Comparison of ENCODE assay signal across 20 mouse cellular contexts in the genomic region with DNA sequence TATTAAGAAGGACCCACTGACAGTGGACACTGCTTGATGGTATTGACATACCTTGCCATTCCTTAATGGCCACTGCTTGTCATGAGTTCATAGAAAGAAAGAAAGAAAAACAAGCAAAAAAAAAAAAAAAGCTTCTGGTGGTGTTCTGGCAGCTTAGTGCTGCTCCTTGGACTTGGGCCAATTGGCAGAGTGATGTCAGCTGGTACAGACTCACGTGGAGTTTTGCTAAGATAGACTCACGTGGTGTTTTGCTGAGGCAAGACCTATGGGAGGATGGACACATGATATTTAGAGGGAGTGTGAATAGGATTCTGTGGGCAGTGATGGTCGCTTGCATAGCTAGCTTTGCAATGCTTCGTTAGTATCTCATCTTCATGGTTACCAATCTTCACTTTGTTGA. TPM values are rescaled to one million over a fixed set of nuclear protein-coding genes. Genes with fewer than 3 reads are reported as not detected.
DNase-seq lines count a peak whose midpoint lies in the region; ATAC-seq and TF ChIP-seq lines count a peak whose summit lies in the region.
"Had no signal": no experiment of that assay in that cellular context is flagged by ENCODE, and none has a peak within 500 bp of the region (broad histone marks: within the 10 kb centered on the region; RNA-seq: fewer than 3 reads in every experiment).

No protein-coding gene starts in this region.

- no peaks in the 10 kb centered on the region for H3K27me3 ChIP-seq in forebrain, embryonic 14.5 days (replicated peaks; ENCODE audit: control insufficient read depth, insufficient read depth, low read length)
- H3K27me3 ChIP-seq in forebrain, embryonic 15.5 days = no peaks in the 10 kb centered on the region
- H3K27me3 ChIP-seq in MEL (ENCODE audit: control insufficient read depth in 1 of 2, insufficient read depth in 2 of 2, low read length in 2 of 2) = no peaks in the 10 kb centered on the region
- no peaks in the 10 kb centered on the region for H3K27me3 ChIP-seq in splenic B cell, adult 2 months (ENCODE audit: control insufficient read depth, insufficient read depth, low read length, poor library complexity, severe bottlenecking)
- peaks cover 68% of the 10 kb centered on the region for H3K27me3 ChIP-seq in limb, embryonic 10.5 days (ENCODE audit: low read depth, poor library complexity, severe bottlenecking)
- H3K27me3 ChIP-seq: neural tube, embryonic 15.5 days had no signal

- DNase-seq in forebrain, embryonic 14.5 days (ENCODE audit: low spot score) = peak; percentile 6
- DNase-seq in left cerebral cortex, postnatal 4 days = peak; percentile 13
- no peak for DNase-seq in left cerebral cortex, adult 18-20 months (ENCODE audit: low spot score in 2 of 2)
- peak; percentile 47 for DNase-seq in MEL (ENCODE audit: low read depth, low spot score)
- peak; percentile 1 for DNase-seq in splenic B cell, adult 2 months (ENCODE audit: low read depth, low spot score)
- DNase-seq in limb, embryonic 10.5 days (ENCODE audit: low spot score) = no peak
- DNase-seq: cerebellum, adult 8-10 months; forebrain, postnatal 0 days; heart, postnatal 36 days; liver; right cerebral cortex, postnatal 14 days had no signal

- TF ChIP-seq POLR2A in MEL (IDR thresholded peaks at IDR 0.05; ENCODE audit: control insufficient read depth in 1 of 2, insufficient read depth in 1 of 2, low read depth in 1 of 2, low read length in 2 of 2, poor library complexity in 1 of 2) = no peak

- no peak overlapping the region for H3K9ac ChIP-seq in forebrain, embryonic 14.5 days (ENCODE audit: low read length)
- no peak overlapping the region for H3K9ac ChIP-seq in forebrain, embryonic 15.5 days (replicated peaks)
- H3K9ac ChIP-seq in MEL (ENCODE audit: control insufficient read depth, low read depth, low read length, poor library complexity, severe bottlenecking) = no peak overlapping the region
- H3K9ac ChIP-seq: forebrain, postnatal 0 days; heart, embryonic 15.5 days; hindbrain, embryonic 14.5 days; neural tube, embryonic 15.5 days had no signal

- intact Hi-C loops in left cerebral cortex, postnatal 4 days (cut with DNase I) = no loop called here

- H3K36me3 ChIP-seq in forebrain, embryonic 14.5 days (ENCODE audit: control insufficient read depth, insufficient read depth, low read length) = no peaks in the 10 kb centered on the region
- no peaks in the 10 kb centered on the region for H3K36me3 ChIP-seq in forebrain, embryonic 15.5 days
- no peaks in the 10 kb centered on the region for H3K36me3 ChIP-seq in MEL (ENCODE audit: control insufficient read depth in 1 of 2, insufficient read depth in 2 of 2, low read length in 2 of 2)
- H3K36me3 ChIP-seq in splenic B cell, adult 2 months (ENCODE audit: control insufficient read depth, insufficient read depth, low read length, poor library complexity, severe bottlenecking) = no peaks in the 10 kb centered on the region
- H3K36me3 ChIP-seq in limb, embryonic 10.5 days = no peaks in the 10 kb centered on the region
- H3K36me3 ChIP-seq: heart, embryonic 15.5 days; neural tube, embryonic 15.5 days had no signal

- no peak overlapping the region for H3K27ac ChIP-seq in forebrain, embryonic 14.5 days (ENCODE audit: low read depth, low read length)
- no peak overlapping the region for H3K27ac ChIP-seq in forebrain, embryonic 15.5 days (replicated peaks)
- no peak overlapping the region for H3K27ac ChIP-seq in MEL (ENCODE audit: control insufficient read depth, low read depth, low read length)
- H3K27ac ChIP-seq in limb, embryonic 10.5 days = no peak overlapping the region
- H3K27ac ChIP-seq: heart, embryonic 15.5 days; hindbrain, embryonic 14.5 days; macrophage; neural tube, embryonic 15.5 days had no signal

- H3K4me1 ChIP-seq in forebrain, embryonic 14.5 days (ENCODE audit: control insufficient read depth, insufficient read depth, low read length) = no peaks in the 10 kb centered on the region
- no peaks in the 10 kb centered on the region for H3K4me1 ChIP-seq in forebrain, embryonic 15.5 days
- no peaks in the 10 kb centered on the region for H3K4me1 ChIP-seq in MEL (ENCODE audit: control insufficient read depth in 1 of 2, insufficient read depth in 2 of 2, low read length in 2 of 2)
- H3K4me1 ChIP-seq in limb, embryonic 10.5 days = no peaks in the 10 kb centered on the region
- H3K4me1 ChIP-seq: heart, embryonic 15.5 days; neural tube, embryonic 15.5 days had no signal

- no peak for TF ChIP-seq RAD21 in MEL (IDR thresholded peaks at IDR 0.05; ENCODE audit: low read depth, low read length)

- no peak overlapping the region for H3K4me2 ChIP-seq in forebrain, embryonic 14.5 days (ENCODE audit: low read length)
- H3K4me2 ChIP-seq in forebrain, embryonic 15.5 days (replicated peaks) = no peak overlapping the region
- H3K4me2 ChIP-seq: heart, embryonic 15.5 days; hindbrain, embryonic 14.5 days; midbrain, embryonic 11.5 days; neural tube, embryonic 15.5 days had no signal

- H3K9me3 ChIP-seq in forebrain, embryonic 14.5 days (replicated peaks; ENCODE audit: control insufficient read depth, low read length) = no peaks in the 10 kb centered on the region
- no peaks in the 10 kb centered on the region for H3K9me3 ChIP-seq in forebrain, embryonic 15.5 days
- no peaks in the 10 kb centered on the region for H3K9me3 ChIP-seq in MEL (replicated peaks; ENCODE audit: insufficient read depth, low read length)
- no peaks in the 10 kb centered on the region for H3K9me3 ChIP-seq in limb, embryonic 10.5 days (replicated peaks)
- H3K9me3 ChIP-seq: heart, embryonic 15.5 days; neural tube, embryonic 15.5 days had no signal

- TF ChIP-seq CTCF in MEL (IDR thresholded peaks at IDR 0.05 in 2 of 3, conservative IDR thresholded peaks at IDR 0.05 in 1 of 3; ENCODE audit: control insufficient read depth in 1 of 3, insufficient read depth in 1 of 3, low read depth in 2 of 3, low read length in 3 of 3, poor library complexity in 1 of 3, severe bottlenecking in 1 of 3) = no peak

- WGBS in forebrain, embryonic 14.5 days = 52% methylated on average over 4 of the region's 4 CpGs
- WGBS in forebrain, embryonic 15.5 days = 60% methylated on average over 4 of the region's 4 CpGs
- 74% methylated on average over 4 of the region's 4 CpGs for WGBS in limb, embryonic 10.5 days

- H3K79me2 ChIP-seq in MEL (ENCODE audit: control insufficient read depth, insufficient read depth, low read length, poor library complexity) = no peaks in the 10 kb centered on the region

- no peak overlapping the region for H3K4me3 ChIP-seq in forebrain, embryonic 14.5 days (ENCODE audit: low read depth, low read length)
- no peak overlapping the region for H3K4me3 ChIP-seq in forebrain, embryonic 15.5 days
- H3K4me3 ChIP-seq in MEL (ENCODE audit: control insufficient read depth in 1 of 2, insufficient read depth in 1 of 2, low read depth in 2 of 2, low read length in 2 of 2) = no peak overlapping the region
- no peak overlapping the region for H3K4me3 ChIP-seq in limb, embryonic 10.5 days
- H3K4me3 ChIP-seq: heart, embryonic 15.5 days; neural tube, embryonic 15.5 days had no signal

- no peak for ATAC-seq in forebrain, embryonic 14.5 days
- ATAC-seq in forebrain, embryonic 15.5 days (replicated peaks) = no peak
- ATAC-seq: forebrain, postnatal 0 days; inflammation-experienced regulatory T-cells, adult 6 months; lung, postnatal 0 days had no signal

- TF ChIP-seq EP300 in MEL (IDR thresholded peaks at IDR 0.05; ENCODE audit: low read depth in 1 of 2, low read length in 2 of 2) = no peak

TF ChIP-seq in MEL, 35 proteins besides CTCF, POLR2A, EP300 and RAD21:
- TF ChIP-seq ELF1 (IDR thresholded peaks at IDR 0.05; ENCODE audit: low read depth, low read length) (no peak), ETS1 (IDR thresholded peaks at IDR 0.05; ENCODE audit: low read depth, low read length) (peak; percentile 35; the same call in 1 of the 2 replicates), USF1 (IDR thresholded peaks at IDR 0.05; ENCODE audit: low read depth, low read length) (peak; percentile 65; the same call in 1 of the 2 replicates), MAX (IDR thresholded peaks at IDR 0.05; ENCODE audit: low read length) (peak; percentile 59; the same call in 1 of the 2 replicates), ZNF384 (IDR thresholded peaks at IDR 0.05; ENCODE audit: low read depth, low read length) (peak; percentile 74), USF2 (IDR thresholded peaks at IDR 0.05; ENCODE audit: borderline replicate concordance in 1 of 2, insufficient read depth in 1 of 2, low read depth in 1 of 2, low read length in 2 of 2) (0 out of 4 replicates have a peak, but pooled peaks of 1 of the 2 experiments have one; percentile 16), ZC3H11A (IDR thresholded peaks at IDR 0.05; ENCODE audit: low read depth, low read length) (no peak), MXI1 (IDR thresholded peaks at IDR 0.05; ENCODE audit: low read depth, low read length) (peak; percentile 49; the same call in 1 of the 2 replicates), BHLHE40 (IDR thresholded peaks at IDR 0.05; ENCODE audit: borderline replicate concordance, low read depth, low read length) (peak; percentile 41; the same call in 1 of the 2 replicates), RCOR1 (IDR thresholded peaks at IDR 0.05; ENCODE audit: low read depth, low read length) (no peak)
TF ChIP-seq in MEL: peak in this region for 7.

RNA-seq across cellular contexts. Expression of a gene that starts 43.9 kb away (rescaled TPM):
- 0.08 TPM in 1 of 2 replicates, not detected in the other for polyA plus RNA-seq in forebrain, embryonic 14.5 days (2014; fragmentation: Nextera tagmentation; extraction: Ambion mirVana)
- polyA plus RNA-seq in forebrain, embryonic 15.5 days (2015; fragmentation: Nextera tagmentation; extraction: Ambion mirVana) = 0.10 and 0.13 TPM in 2 replicates
- total RNA-seq in left cerebral cortex, postnatal 4 days (2021) = 1 to 10 TPM in 1 of 2 experiments, under 1 TPM in 1; 0.54 to 1.1 TPM
- under 1 TPM; 0.30 to 0.49 TPM for total RNA-seq in left cerebral cortex, adult 18-20 months (2021)
- 0.13 and 0.31 TPM in 2 replicates for total RNA-seq in MEL (2012; rRNA removed)
- under 1 TPM in 1 of 2 experiments, not detected in 1; 0.11 TPM for polyA plus RNA-seq in MEL (2012; ENCODE audit: insufficient read depth in 1 of 2, insufficient read length in 2 of 2, low read depth in 1 of 2, low replicate concordance in 2 of 2, missing spikeins in 1 of 2)
- 0.04 and 0.08 TPM in 2 replicates for polyA plus RNA-seq in limb, embryonic 10.5 days (2016; fragmentation: Nextera tagmentation; extraction: Ambion mirVana)
- total RNA-seq: common myeloid progenitor, adult 5-6 weeks had no signal
- polyA plus RNA-seq: macrophage had no signal

Comparison
In these comparisons a context has a peak if more than half of its experiments do, and no peak if none do; other contexts are left out.
1. DNase-seq: peak in forebrain, embryonic 14.5 days (single experiment), left cerebral cortex, postnatal 4 days (single experiment), MEL (single experiment) and splenic B cell, adult 2 months (single experiment); none in left cerebral cortex, adult 18-20 months (0 of 2) and limb, embryonic 10.5 days (single experiment).